Mouse (Mus musculus): ENCODE data around the gene Ubqln1. TPM values are rescaled to one million over a fixed set of nuclear protein-coding genes. Genes with fewer than 3 reads are reported as not detected.
A peak's percentile ranks its signal among the peaks of the same experiment; 100 is the strongest.

Ubqln1 gene
- 48.1 and 49.5 TPM in 2 replicates for total RNA-seq (2015)
- 55.3 and 61.5 TPM in 2 replicates for total RNA-seq (2017)

- ATAC-seq (ENCODE audit: poor library complexity, severe bottlenecking), result peak; percentile 98
Observed at GRCm38 (mm10) chr13:58215592-58216341, at the start of gene Ubqln1. Gene Ubqln1 (minus strand): TSS chr13:58215653.

GRCm38 (mm10) chr13:58263546-58263945 is 48.1 kb upstream of the Ubqln1 start:
- no peak for ATAC-seq (ENCODE audit: poor library complexity, severe bottlenecking)

- no peak for ATAC-seq (ENCODE audit: poor library complexity, severe bottlenecking)
Observed at GRCm38 (mm10) chr13:58261674-58262073, 46.2 kb upstream of the Ubqln1 start.

GRCm38 (mm10) chr13:58253268-58253667 is 37.8 kb upstream of the Ubqln1 start:
- ATAC-seq (ENCODE audit: poor library complexity, severe bottlenecking), result no peak

- ATAC-seq (ENCODE audit: poor library complexity, severe bottlenecking), result no peak
Observed at GRCm38 (mm10) chr13:58248957-58249356, 33.5 kb upstream of the Ubqln1 start.

- ATAC-seq (ENCODE audit: poor library complexity, severe bottlenecking), result no peak
Observed at GRCm38 (mm10) chr13:58236536-58236935, 21.1 kb upstream of the Ubqln1 start.

GRCm38 (mm10) chr13:58232611-58233010 is 17.2 kb upstream of the Ubqln1 start:
- ATAC-seq (ENCODE audit: poor library complexity, severe bottlenecking), result no peak

- no peak for ATAC-seq (ENCODE audit: poor library complexity, severe bottlenecking)
Observed at GRCm38 (mm10) chr13:58232070-58232469, 16.6 kb upstream of the Ubqln1 start.

- no peak for ATAC-seq (ENCODE audit: poor library complexity, severe bottlenecking)
Observed at GRCm38 (mm10) chr13:58228624-58229023, 13.2 kb upstream of the Ubqln1 start.

- ATAC-seq (ENCODE audit: poor library complexity, severe bottlenecking), result no peak
Observed at GRCm38 (mm10) chr13:58225694-58226093, 10.2 kb upstream of the Ubqln1 start.

- no peak for ATAC-seq (ENCODE audit: poor library complexity, severe bottlenecking)
Observed at GRCm38 (mm10) chr13:58220206-58220605, 4.8 kb upstream of the Ubqln1 start.

- ATAC-seq (ENCODE audit: poor library complexity, severe bottlenecking), result no peak
Observed at GRCm38 (mm10) chr13:58217536-58217935, 2.1 kb upstream of the Ubqln1 start.

- no peak for ATAC-seq (ENCODE audit: poor library complexity, severe bottlenecking)
Observed at GRCm38 (mm10) chr13:58216395-58216794, 942 bp upstream of the Ubqln1 start.

GRCm38 (mm10) chr13:58215253-58215591 is 231 bp downstream of the Ubqln1 start:
- ATAC-seq (ENCODE audit: poor library complexity, severe bottlenecking), result no peak

GRCm38 (mm10) chr13:58214346-58215252 is 854 bp downstream of the Ubqln1 start:
- peak; percentile 16 for ATAC-seq (ENCODE audit: poor library complexity, severe bottlenecking)

- no peak for ATAC-seq (ENCODE audit: poor library complexity, severe bottlenecking)
Observed at GRCm38 (mm10) chr13:58213801-58214200, 1.7 kb downstream of the Ubqln1 start.

GRCm38 (mm10) chr13:58212530-58212929 is 2.9 kb downstream of the Ubqln1 start:
- ATAC-seq (ENCODE audit: poor library complexity, severe bottlenecking), result no peak

GRCm38 (mm10) chr13:58210441-58210840 is 5.0 kb downstream of the Ubqln1 start:
- no peak for ATAC-seq (ENCODE audit: poor library complexity, severe bottlenecking)

- ATAC-seq (ENCODE audit: poor library complexity, severe bottlenecking), result no peak
Observed at GRCm38 (mm10) chr13:58206084-58206483, 9.4 kb downstream of the Ubqln1 start.

GRCm38 (mm10) chr13:58204986-58205385 is 10.5 kb downstream of the Ubqln1 start:
- ATAC-seq (ENCODE audit: poor library complexity, severe bottlenecking), result peak; percentile 96

- ATAC-seq (ENCODE audit: poor library complexity, severe bottlenecking), result no peak
Observed at GRCm38 (mm10) chr13:58204202-58204601, 11.3 kb downstream of the Ubqln1 start.

GRCm38 (mm10) chr13:58202903-58203302 is 12.6 kb downstream of the Ubqln1 start:
- ATAC-seq (ENCODE audit: poor library complexity, severe bottlenecking), result no peak

All from megakaryocyte, adult 5-6 weeks (primary cell).